Mouse (Mus musculus) brown adipose tissue, adult 24 weeks (tissue): ENCODE results near the gene Sprn. TPM values are rescaled to one million over a fixed set of nuclear protein-coding genes. Genes with fewer than 3 reads are reported as not detected.

Source experiments
- H3K27ac ChIP-seq: fragments of 200-500 bp; replicated peaks from 2 replicates; pipeline ENCODE4 v1.5.1; 2012; ENCODE audit warnings: low read depth, mild to moderate bottlenecking, low read length
- H3K4me1 ChIP-seq: fragments of 200-500 bp; 2 replicates; pipeline ENCODE4 v1.6.1; 2012; ENCODE audit warnings: low read length, mixed read lengths; ENCODE audit not compliant: control insufficient read depth, insufficient read depth, insufficient read length
- H3K4me3 ChIP-seq: fragments of 200-500 bp; 2 replicates; pipeline ENCODE4 v1.5.1; 2012; ENCODE audit warnings: low read depth, mild to moderate bottlenecking, low read length, moderate library complexity; ENCODE audit not compliant: insufficient read depth
- polyA plus RNA-seq: library from polyadenylated mRNA; stranded (reverse); fragments of >200 nt; gene quantifications from 2 replicates; pipeline ENCODE4 v1.2.4, GENCODE M21; 2012; ENCODE audit not compliant: missing spikeins, insufficient read depth, insufficient read length

Sprn gene
- polyA plus RNA-seq, 1 experiment, result not detected

GRCm38 (mm10) chr7:140126022-140126350, 28.7 kb downstream of the Sprn start:
- Histone ChIP-seq H3K27ac (0 out of 2 replicates have a peak overlapping the region, but pooled peaks have one; percentile 10), H3K4me1 (no peaks in the 10 kb centered on the region), H3K4me3 (peak overlapping the region; percentile 68)

- H3K4me3 ChIP-seq, result peak overlapping the region; percentile 68
- no peaks in the 10 kb centered on the region for H3K4me1 ChIP-seq
- 0 out of 2 replicates have a peak overlapping the region, but pooled peaks have one; percentile 10 for H3K27ac ChIP-seq
Observed at GRCm38 (mm10) chr7:140125278-140126021, 29.2 kb downstream of the Sprn start.

DNA sequence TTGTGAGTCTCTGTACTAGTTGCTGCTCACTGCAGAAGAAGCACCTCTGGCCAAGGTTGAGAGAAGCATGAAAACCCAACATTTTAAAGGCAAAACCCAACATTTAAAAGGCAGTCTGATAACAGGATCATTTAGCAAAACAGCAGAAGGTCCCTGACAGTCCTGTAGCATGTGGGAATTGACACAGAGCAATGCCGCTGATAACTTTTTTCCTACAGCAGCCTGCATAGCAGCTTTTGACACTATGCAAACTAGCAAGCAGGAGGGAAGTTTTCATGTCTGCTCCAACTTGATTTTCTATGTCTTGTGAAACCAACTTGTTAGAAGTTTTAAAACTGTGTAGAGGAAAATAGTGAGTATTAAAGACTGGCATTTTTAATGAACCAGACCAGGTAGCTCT, 30.3 kb downstream of the Sprn start:
- H3K4me1 ChIP-seq, result no peaks in the 10 kb centered on the region
- no peak overlapping the region for H3K4me3 ChIP-seq
- H3K27ac ChIP-seq, result no peak overlapping the region

- no peak overlapping the region for H3K4me3 ChIP-seq
- H3K4me1 ChIP-seq, result no peaks in the 10 kb centered on the region
- no peak overlapping the region for H3K27ac ChIP-seq
Observed at GRCm38 (mm10) chr7:140122765-140123164, 31.9 kb downstream of the Sprn start.

DNA sequence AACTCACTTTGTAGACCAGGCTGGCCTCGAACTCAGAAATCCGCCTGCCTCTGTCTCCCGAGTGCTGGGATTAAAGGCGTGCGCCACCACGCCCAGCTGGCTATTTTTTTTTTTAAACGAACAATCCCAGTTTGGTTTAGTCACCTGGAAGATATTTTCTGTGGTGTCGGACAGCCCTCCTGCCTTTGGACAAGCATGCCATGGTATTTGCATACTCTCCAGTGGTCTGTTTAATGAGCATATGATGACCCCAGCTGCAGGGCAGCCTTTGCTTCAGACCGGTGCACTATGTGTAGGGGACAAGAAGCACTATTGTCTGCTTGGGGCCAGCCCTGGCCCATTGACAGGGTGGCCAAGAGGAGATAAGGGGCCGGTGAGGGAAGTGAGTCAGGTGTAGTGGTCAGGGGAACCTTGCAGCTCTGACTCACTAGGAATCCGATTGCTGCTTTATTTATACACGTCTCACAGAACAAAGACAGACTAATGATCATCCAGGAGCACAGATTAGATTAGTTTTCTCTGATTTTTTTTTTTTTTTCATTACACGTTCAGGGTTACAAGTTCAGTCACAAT, 33.3 kb downstream of the Sprn start:
- no peak overlapping the region for H3K4me3 ChIP-seq
- H3K27ac ChIP-seq, result no peak overlapping the region
- peaks cover 3% of the 10 kb centered on the region; the same call in 1 of the 2 replicates for H3K4me1 ChIP-seq

DNA sequence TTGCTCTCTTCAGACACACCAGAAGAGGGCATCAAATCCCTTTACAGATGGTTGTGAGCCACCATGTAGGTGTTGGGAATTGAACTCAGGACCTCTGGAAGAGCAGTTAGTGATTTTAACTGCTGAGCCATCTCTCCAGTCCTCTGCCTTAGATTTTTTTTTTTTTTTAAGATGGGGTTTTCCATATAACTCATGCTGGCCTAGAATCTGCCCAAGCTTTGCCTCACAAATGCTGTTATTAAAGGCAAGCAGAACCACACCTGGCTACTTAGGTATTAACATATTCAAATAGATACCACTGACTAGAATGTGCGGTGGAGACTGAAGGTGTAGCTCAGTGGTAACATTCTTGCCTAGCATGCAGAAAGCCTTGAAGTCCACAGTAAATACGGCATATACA, 34.2 kb downstream of the Sprn start:
- H3K4me3 ChIP-seq, result no peak overlapping the region
- peaks cover 3% of the 10 kb centered on the region; the same call in 1 of the 2 replicates for H3K4me1 ChIP-seq
- H3K27ac ChIP-seq, result no peak overlapping the region

DNA sequence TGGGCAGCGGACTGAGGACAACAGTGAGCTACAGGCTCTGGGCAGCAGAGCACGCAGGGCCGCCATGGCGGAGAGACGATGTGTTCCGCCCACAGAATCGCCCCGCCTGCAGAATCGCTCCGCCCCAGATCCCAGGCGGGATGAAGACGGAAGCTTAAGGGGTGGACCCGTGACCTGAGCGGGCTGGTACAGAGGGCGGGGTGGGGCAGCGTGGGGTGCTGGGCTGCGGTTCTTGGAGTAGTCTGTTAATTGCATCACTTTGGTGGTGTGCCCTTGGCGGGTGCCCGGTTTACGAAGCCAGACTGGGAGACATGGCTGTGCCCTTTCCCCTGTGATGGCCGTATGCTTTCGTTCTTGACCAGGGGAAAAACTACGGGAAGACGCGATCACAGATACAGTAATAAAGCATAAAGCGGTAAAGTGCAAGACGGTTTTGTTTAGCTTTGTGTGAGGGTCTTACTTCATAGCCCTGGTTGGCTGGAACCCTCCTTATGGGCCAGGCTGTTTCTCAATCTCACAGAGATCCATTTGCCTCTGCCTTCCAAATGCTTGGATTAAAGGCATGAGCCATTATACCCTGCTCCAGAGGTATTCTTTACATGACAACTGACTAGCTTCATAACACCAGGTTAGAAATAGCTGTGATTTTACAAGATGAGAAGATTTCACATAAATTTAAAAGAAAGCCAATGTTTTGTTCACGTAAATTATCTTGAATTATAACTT, 38.2 kb downstream of the Sprn start, which contains the start of gene Echs1:
Echs1 (minus strand) TSS at position 148 of the 726 bp plus-strand sequence.
- H3K27ac ChIP-seq, result peak within 1 kb of the TSS; percentile 99
- peaks cover 7% of the 10 kb centered on the region for H3K4me1 ChIP-seq
- peak within 1 kb of the TSS; percentile 87 for H3K4me3 ChIP-seq

DNA sequence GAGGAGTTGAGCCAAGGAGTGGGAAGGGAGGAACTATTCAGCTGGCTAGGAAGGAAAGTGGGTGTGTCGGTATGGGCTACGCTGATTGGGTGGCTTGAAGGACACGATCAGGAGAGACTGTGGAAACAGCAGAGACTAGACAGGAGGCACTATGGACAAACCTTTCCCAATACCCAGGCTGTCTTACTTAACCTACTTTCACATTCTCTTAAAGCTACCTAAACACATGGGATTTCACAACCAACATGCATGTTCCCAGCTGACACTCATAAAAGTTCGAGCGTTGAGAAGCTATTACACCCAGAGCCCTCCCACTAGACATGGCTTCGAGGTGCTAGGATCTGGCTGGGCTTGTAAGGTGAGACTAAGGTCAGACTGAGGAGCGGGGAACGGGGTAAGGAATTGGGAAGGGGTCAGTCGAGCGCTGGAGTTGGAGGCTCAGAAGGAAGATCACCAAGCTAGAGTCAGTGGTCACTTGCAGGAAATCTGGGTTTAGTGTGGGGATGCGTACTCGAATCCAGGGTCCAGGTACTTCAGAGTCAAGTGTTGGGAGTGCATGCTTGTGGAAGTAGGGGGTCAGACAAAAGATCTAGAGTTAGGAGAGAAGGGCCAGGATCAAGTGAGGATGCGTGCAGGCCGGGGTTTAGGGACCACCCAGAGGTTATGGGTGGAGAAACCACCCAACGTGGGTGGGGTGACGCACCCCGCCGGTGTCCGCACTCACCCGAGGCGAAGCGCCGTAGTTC, 38.9 kb downstream of the Sprn start, which contains the start of gene Paox:
Paox (plus strand) TSS at position 217 of the 746 bp plus-strand sequence.
- peak within 1 kb of the TSS; percentile 99 for H3K27ac ChIP-seq
- peaks cover 7% of the 10 kb centered on the region for H3K4me1 ChIP-seq
- peak within 1 kb of the TSS; percentile 87 for H3K4me3 ChIP-seq

- Histone ChIP-seq H3K4me1 (peaks cover 4% of the 10 kb centered on the region), H3K27ac (no peak overlapping the region), H3K4me3 (no peak overlapping the region)
Observed at GRCm38 (mm10) chr7:140111943-140112342, 42.7 kb downstream of the Sprn start.

DNA sequence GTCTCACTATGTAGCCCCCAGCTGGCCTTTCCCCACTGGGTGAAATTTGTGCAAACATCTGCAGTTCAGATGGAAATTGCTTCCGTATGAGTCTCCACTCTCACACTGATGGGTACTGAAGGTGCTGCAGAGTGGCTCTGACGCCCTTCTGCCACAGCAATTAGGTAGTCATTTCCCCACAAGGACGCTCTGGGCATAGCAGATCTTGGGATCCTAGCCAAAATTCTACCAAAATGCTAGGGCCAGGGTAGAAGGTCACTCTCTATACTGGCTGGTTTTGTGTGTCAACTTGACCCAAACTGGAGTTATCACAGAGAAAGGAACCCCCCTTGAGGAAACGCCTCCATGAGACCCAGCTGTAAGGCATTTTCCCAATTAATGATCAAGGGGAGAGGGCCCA, 50.7 kb downstream of the Sprn start:
- H3K4me3 ChIP-seq, result no peak overlapping the region
- H3K4me1 ChIP-seq, result peaks cover 7% of the 10 kb centered on the region; the same call in 1 of the 2 replicates
- no peak overlapping the region for H3K27ac ChIP-seq

- H3K4me1 ChIP-seq, result peaks cover 7% of the 10 kb centered on the region; the same call in 1 of the 2 replicates
- H3K27ac ChIP-seq, result peak within 1 kb of the TSS; percentile 96
- H3K4me3 ChIP-seq, result peak within 1 kb of the TSS; percentile 61
Observed at GRCm38 (mm10) chr7:140101993-140102860, 52.5 kb downstream of the Sprn start, which contains the start of gene Fuom. Gene Fuom, minus strand, starts transcription at chr7:140102441.

DNA sequence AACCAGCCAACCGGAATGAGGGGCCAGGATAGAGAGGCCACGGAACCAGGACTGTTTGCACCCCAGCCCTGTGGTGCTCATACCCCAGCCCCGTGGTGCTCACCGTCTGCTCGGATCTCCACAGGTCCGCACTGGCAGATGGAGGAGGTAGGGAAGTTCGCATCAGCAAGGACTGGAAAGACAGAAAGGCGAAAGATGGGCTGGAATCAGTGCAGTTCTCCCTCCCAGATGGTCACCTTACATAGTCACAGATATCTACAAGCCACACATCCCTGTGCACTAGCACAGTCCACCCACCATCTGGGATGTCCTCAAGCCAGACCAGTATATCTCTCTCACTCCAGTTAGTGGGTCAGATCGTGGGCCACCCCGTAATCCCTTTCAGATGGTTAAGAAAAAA, 53.2 kb downstream of the Sprn start:
- Histone ChIP-seq H3K4me1 (peaks cover 7% of the 10 kb centered on the region; the same call in 1 of the 2 replicates), H3K4me3 (peak overlapping the region; percentile 61), H3K27ac (no peak overlapping the region)
